Mouse (Mus musculus) intestine, embryonic 14.5 days (tissue): ENCODE measurements at regions not wholly inside any gene's neighbourhood (a gene's known extent, or its start where the extent isn't known, plus 50 kb on each side); places are given as distances from the start of the nearest gene placed in this dataset.
A peak's percentile ranks its signal among the peaks of the same experiment; 100 is the strongest.

Source experiments
- ATAC-seq: fragments of 200-750 bp; cut with Nextera tagmentation; replicated peaks from 2 replicates; pipeline ENCODE4 v1.8.0; 2017; ENCODE audit warnings: low read depth, moderate number of reproducible peaks, moderate TSS enrichment, moderate library complexity; ENCODE audit not compliant: low FRiP score, low TSS enrichment
- DNase-seq: peaks from one replicate; pipeline ENCODE4 v3.0.0-alpha.2; 2018; ENCODE audit warnings: low spot score
- H3K27ac ChIP-seq: fragments of 300-500 bp; sonication (generic); 2 replicates; pipeline ENCODE4 v1.5.1; 2014; ENCODE audit warnings: low read depth, mild to moderate bottlenecking, control low read depth
- H3K27me3 ChIP-seq: fragments of 300-500 bp; sonication (generic); replicated peaks from 2 replicates; pipeline ENCODE4 v1.6.1; 2014; ENCODE audit warnings: low read length, control low read depth; ENCODE audit not compliant: control insufficient read depth, insufficient read depth
- H3K36me3 ChIP-seq: fragments of 300-500 bp; sonication (generic); 2 replicates; pipeline ENCODE4 v1.6.1; 2014; ENCODE audit warnings: low read length, control low read depth; ENCODE audit not compliant: control insufficient read depth, insufficient read depth
- H3K4me1 ChIP-seq: fragments of 300-500 bp; sonication (generic); replicated peaks from 2 replicates; pipeline ENCODE4 v1.6.1; 2014; ENCODE audit warnings: low read length, control low read depth, mixed read lengths; ENCODE audit not compliant: control insufficient read depth, insufficient read depth
- H3K4me2 ChIP-seq: fragments of 300-500 bp; sonication (generic); 2 replicates; pipeline ENCODE4 v1.6.1; 2014; ENCODE audit warnings: low read length
- H3K4me3 ChIP-seq: fragments of 300-500 bp; sonication (generic); 2 replicates; pipeline ENCODE4 v1.5.1; 2014; ENCODE audit warnings: low read depth, low read length, control low read depth, mixed read lengths
- H3K9ac ChIP-seq: fragments of 300-500 bp; sonication (generic); 2 replicates; pipeline ENCODE4 v1.6.1; 2014; ENCODE audit warnings: mild to moderate bottlenecking, low read length
- H3K9me3 ChIP-seq: fragments of 300-500 bp; sonication (generic); 2 replicates; pipeline ENCODE4 v1.6.1; 2016; ENCODE audit warnings: low read length, control low read depth; ENCODE audit not compliant: control insufficient read depth
- WGBS: fragments of 180-500 bp; shearing (Covaris S2); extraction: QIAGEN DNeasy Blood & Tissue Kit; methylation state at CpG from one replicate; pipeline ENCODE4 v1.1.7; 2014; 5-methylcytosine and 5-hydroxymethylcytosine counted together

GRCm38 (mm10) chr7:71960453-71961230 is 345.8 kb downstream of the Mctp2 start:
- DNase-seq = peak; percentile 73
- H3K9me3 ChIP-seq = no peaks in the 10 kb centered on the region
- H3K27ac ChIP-seq = peak overlapping the region; percentile 73
- H3K9ac ChIP-seq = peak overlapping the region; percentile 21; the same call in 1 of the 2 replicates
- no peaks in the 10 kb centered on the region for H3K27me3 ChIP-seq
- ATAC-seq = peak; percentile 82
- peak overlapping the region; percentile 17; the same call in 1 of the 2 replicates for H3K4me3 ChIP-seq
- peak overlapping the region; percentile 53 for H3K4me2 ChIP-seq
- WGBS = 3% methylated on average over 11 of the region's 11 CpGs
- H3K36me3 ChIP-seq = no peaks in the 10 kb centered on the region
- peaks cover 4% of the 10 kb centered on the region; the same call in 1 of the 2 replicates for H3K4me1 ChIP-seq

DNA sequence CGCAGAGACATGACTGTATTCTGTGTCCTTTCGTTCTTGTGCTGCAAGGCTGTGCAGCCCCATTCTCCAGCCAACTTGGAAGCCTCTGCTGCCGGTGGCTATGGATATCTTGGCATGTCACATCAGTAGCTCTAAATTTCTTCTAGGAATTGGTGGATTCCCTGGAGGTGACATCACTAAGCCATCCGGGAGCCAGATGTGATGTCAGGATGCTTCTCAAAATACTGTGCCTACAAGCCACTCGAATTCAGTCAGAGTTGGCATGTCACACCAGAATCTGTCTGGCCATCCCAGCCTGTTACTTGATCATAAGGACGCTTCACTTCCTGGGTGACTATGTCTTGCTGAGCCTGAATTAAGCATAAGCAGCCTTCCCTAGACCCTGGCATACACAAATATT is 359.9 kb downstream of the Mctp2 start:
- peaks cover 12% of the 10 kb centered on the region; the same call in 1 of the 2 replicates for H3K4me1 ChIP-seq
- no peak overlapping the region for H3K27ac ChIP-seq
- H3K27me3 ChIP-seq = no peaks in the 10 kb centered on the region
- ATAC-seq (no peak), DNase-seq (no peak)
- no peaks in the 10 kb centered on the region for H3K9me3 ChIP-seq
- no peaks in the 10 kb centered on the region for H3K36me3 ChIP-seq
- 84% methylated on average over 6 of the region's 6 CpGs for WGBS
- H3K9ac ChIP-seq = no peak overlapping the region
- H3K4me3 ChIP-seq = no peak overlapping the region
- H3K4me2 ChIP-seq = no peak overlapping the region

GRCm38 (mm10) chr7:71943078-71944042 is 363.0 kb downstream of the Mctp2 start:
- no peaks in the 10 kb centered on the region for H3K27me3 ChIP-seq
- H3K4me2 ChIP-seq = 0 out of 2 replicates have a peak overlapping the region, but pooled peaks have one; percentile 4
- H3K27ac ChIP-seq = peak overlapping the region; percentile 57
- H3K36me3 ChIP-seq = no peaks in the 10 kb centered on the region
- peaks cover 21% of the 10 kb centered on the region for H3K4me1 ChIP-seq
- H3K9me3 ChIP-seq = no peaks in the 10 kb centered on the region
- H3K9ac ChIP-seq = no peak overlapping the region
- 0 out of 2 replicates have a peak, but pooled peaks have one; percentile 36 for ATAC-seq
- WGBS = 38% methylated on average over 16 of the region's 16 CpGs
- DNase-seq = no peak
- H3K4me3 ChIP-seq = no peak overlapping the region

DNA sequence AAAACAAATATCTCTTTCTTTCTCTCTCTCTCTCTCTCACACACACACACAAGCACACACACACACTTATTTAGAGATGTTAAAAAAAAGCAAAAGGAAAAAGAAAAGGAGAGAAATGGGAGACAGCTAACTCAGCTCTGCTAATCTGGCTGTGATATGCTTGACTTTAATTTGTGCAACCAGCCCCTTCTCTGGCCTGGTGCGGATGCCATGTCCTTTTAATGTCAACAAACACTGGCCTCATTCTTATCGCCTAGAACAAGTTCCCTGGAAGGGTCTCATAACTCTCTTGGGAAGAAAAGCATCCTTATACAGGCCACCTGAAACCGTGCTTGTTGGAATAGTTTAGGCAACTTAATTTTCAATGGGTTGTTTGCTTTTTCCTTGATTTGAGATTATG is 368.7 kb downstream of the Mctp2 start:
- Histone ChIP-seq H3K27me3 (no peaks in the 10 kb centered on the region), H3K9ac (no peak overlapping the region), H3K36me3 (no peaks in the 10 kb centered on the region), H3K4me1 (peaks cover 18% of the 10 kb centered on the region), H3K4me3 (no peak overlapping the region), H3K4me2 (no peak overlapping the region), H3K9me3 (no peaks in the 10 kb centered on the region), H3K27ac (no peak overlapping the region)
- DNase-seq (no peak), ATAC-seq (no peak)
- WGBS = 40% methylated on average over 3 of the region's 3 CpGs

DNA sequence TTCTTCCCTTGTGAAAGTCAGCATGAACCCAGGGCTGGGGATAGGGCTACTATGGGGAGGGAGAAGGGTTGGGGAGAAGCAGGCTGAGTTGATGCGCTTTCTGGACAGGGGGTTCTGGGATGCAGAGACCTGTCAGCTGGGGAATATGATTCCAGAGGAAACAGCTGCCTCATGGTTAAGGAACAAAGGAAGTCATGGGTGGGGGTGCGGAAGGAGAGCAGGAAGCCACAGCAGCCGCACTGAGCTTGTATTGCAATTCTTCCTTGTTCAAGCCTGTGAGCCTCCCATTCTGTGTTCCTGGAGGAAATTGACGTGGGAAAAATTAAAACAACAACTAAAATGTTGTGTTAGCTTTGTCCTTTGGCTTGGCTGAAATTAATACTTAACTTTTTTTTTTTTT is 369.7 kb downstream of the Mctp2 start:
- no peak for DNase-seq
- H3K27ac ChIP-seq = no peak overlapping the region

More for the DNA sequence above, 369.7 kb downstream of the Mctp2 start:
- 68% methylated on average over 4 of the region's 4 CpGs for WGBS
- Histone ChIP-seq H3K36me3 (no peaks in the 10 kb centered on the region), H3K9me3 (no peaks in the 10 kb centered on the region), H3K4me1 (peaks cover 13% of the 10 kb centered on the region), H3K9ac (no peak overlapping the region), H3K4me2 (no peak overlapping the region), H3K27me3 (no peaks in the 10 kb centered on the region), H3K4me3 (no peak overlapping the region)
- no peak for ATAC-seq
